Mouse (Mus musculus) testis, adult 2 months (tissue): ENCODE results near the gene Hes7.
A peak's percentile ranks its signal among the peaks of the same experiment; 100 is the strongest.

Experiments
- CTCF ChIP-seq: fragments of 200-500 bp; IDR thresholded peaks from 2 replicates; pipeline ENCODE4 v1.5.1; 2012; ENCODE audit warnings: low read depth, mild to moderate bottlenecking, inconsistent platforms, low read length, moderate library complexity; ENCODE audit not compliant: control insufficient read depth, insufficient read depth, insufficient replicate concordance
- POLR2A ChIP-seq: fragments of 200-500 bp; IDR thresholded peaks from 2 replicates; pipeline ENCODE4 v1.6.1; 2012; ENCODE audit warnings: low read depth, mild to moderate bottlenecking, inconsistent platforms, low read length, moderate library complexity; ENCODE audit not compliant: control insufficient read depth

DNA sequence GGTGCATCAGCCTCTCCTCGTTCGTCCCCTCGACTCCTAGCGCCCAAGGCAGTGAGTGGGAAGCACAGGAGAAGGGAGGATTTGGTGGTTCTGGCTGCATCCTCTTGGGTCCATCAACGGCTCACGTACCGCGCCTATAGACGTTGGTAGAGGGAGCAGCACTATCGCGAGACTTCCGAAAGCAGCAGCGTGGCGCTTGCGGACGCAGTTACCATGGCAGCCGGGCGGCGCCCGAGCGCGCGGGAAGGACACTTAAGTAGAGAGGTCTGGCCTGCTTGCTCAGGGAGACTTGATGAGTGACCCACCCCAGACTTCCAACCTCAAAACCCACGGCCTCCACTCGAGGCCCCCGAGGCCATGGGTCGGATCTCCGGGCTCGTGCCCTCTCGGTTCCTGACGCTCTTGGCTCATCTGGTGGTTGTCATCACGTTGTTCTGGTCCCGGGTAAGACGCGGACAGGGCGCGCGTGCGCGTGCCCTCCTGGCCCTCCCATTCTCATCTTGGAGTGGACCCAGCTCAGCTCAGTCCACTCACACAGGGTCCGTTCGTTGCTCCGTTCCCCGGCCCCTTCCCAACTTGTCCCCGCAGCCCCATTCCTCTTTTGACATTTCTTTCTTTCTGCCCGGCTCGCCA lies 49.5 kb upstream of the Hes7 start, which contains the start of gene Tmem107:
- TF ChIP-seq POLR2A (peak; percentile 99), CTCF (no peak; the same call in 1 of the 2 replicates)
